Mouse (Mus musculus) T-helper 1 cell (primary cell): ENCODE results near the gene Rnf167.

ENCODE experiments used
- in situ Hi-C: fragments of 300-600 bp; cut with MboI, MseI; formaldehyde crosslinking; loops from one replicate; pipeline ENCODE4 v1.15.1; 2025; ENCODE audit warnings: high pct_unique_total_duplicates

Rnf167 gene

GRCm38 (mm10) chr11:70654923-70655570 lies 8.0 kb downstream of the Rnf167 start:
- in situ Hi-C loops: no loop called here

GRCm38 (mm10) chr11:70655571-70656455 lies 8.8 kb downstream of the Rnf167 start:
- in situ Hi-C loops: no loop called here

GRCm38 (mm10) chr11:70656456-70656927 lies 9.5 kb downstream of the Rnf167 start:
- in situ Hi-C loops: no loop called here

DNA sequence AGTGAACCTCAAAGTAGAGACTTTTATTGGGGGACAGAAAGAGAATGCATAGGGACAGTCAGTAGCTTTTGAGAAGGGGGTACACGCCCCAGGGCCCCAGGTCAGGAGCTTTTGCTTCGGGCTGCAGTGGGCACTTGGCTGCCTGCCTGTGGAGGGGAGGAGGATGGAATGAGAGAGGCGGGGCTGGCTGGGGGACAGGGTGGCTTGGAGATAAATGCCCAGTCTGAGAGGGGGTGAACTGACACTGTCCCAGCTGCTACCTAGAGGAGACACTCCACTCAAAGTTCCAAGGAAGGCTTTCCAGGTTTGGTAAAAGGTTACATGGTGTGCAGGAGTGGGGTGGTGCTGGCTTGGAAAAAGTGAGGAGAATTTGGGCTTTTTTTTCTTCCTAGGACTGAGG lies 9.9 kb downstream of the Rnf167 start, which contains the start of gene Eno3:
Gene Eno3 (plus strand): TSS at position 239 of the 400 bp plus-strand sequence.
- in situ Hi-C loops: no loop called here

DNA sequence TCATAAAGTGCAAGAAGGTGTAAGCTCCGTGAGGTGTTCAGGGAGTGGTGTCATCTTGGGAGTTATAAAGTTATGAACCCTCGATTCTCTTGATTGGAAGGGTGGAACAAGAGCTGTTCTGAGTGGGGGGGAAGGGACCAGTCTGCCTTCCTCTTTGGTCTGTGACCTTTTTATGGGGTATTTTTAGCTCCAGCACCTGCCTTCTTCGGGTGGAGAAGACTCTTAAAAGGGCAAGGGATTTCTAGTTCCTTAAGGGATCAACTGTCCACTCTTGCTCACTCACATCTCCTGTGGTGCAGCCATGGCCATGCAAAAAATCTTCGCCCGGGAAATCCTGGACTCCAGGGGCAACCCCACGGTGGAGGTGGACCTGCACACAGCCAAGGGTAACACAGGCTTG lies 10.5 kb downstream of the Rnf167 start:
- in situ Hi-C loops: no loop called here

DNA sequence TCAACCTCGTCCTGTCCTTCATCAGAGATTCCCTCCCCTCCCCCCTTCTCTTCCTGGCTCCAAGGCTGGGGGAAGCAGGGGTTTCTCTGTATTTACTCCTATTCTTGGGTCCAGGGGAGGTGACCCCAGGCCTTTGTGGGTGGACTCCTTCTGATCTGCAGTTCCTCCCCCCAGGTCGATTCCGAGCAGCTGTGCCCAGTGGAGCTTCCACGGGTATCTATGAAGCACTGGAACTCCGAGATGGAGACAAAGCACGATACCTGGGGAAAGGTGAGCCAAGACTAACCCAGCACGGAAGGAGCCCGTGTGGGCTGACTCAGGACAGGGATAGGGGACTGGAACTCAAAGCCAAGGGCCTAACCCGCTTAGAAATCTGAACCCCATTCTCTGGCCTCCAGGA lies 11.0 kb downstream of the Rnf167 start:
- in situ Hi-C loops: no loop called here

- in situ Hi-C loops: no loop called here
Measured at GRCm38 (mm10) chr11:70658521-70658920, 11.5 kb downstream of the Rnf167 start.

GRCm38 (mm10) chr11:70658942-70659341 lies 11.9 kb downstream of the Rnf167 start:
- in situ Hi-C loops: no loop called here

GRCm38 (mm10) chr11:70660571-70660970 lies 13.5 kb downstream of the Rnf167 start:
- in situ Hi-C loops: no loop called here

DNA sequence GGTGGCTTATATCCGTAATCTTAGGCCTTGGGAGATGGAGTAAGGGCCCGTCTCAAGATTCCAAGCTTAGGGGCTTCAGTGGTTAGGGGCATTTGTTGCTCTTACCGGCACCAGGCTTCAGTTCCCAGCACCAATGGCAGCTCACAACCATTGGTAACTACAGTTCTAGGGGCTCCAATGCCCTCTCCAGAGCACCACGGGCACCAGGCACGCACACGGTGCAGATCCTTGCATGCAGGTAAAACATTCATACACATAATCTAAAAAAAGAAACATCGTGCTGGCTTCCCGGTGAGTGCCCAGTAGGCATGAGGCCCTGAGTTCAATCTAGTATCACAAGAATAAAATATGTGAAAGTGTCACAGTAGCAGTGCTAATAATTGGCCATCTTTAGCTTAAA lies 16.1 kb downstream of the Rnf167 start:
- in situ Hi-C loops: no loop called here

GRCm38 (mm10) chr11:70663957-70664356 lies 16.9 kb downstream of the Rnf167 start:
- in situ Hi-C loops: no loop called here

- in situ Hi-C loops: loop anchor here (5.0 kb wide), 1 partner anchor 47 kb away; the partner anchor contains the start of genes 4930544D05Rik and Chrne
Measured at GRCm38 (mm10) chr11:70664741-70665140, 17.7 kb downstream of the Rnf167 start.

- in situ Hi-C loops: loop anchor here (5.0 kb wide), 1 partner anchor 49 kb away; the partner anchor contains the start of genes 4930544D05Rik and Chrne
Measured at GRCm38 (mm10) chr11:70666687-70667086, 19.7 kb downstream of the Rnf167 start.

DNA sequence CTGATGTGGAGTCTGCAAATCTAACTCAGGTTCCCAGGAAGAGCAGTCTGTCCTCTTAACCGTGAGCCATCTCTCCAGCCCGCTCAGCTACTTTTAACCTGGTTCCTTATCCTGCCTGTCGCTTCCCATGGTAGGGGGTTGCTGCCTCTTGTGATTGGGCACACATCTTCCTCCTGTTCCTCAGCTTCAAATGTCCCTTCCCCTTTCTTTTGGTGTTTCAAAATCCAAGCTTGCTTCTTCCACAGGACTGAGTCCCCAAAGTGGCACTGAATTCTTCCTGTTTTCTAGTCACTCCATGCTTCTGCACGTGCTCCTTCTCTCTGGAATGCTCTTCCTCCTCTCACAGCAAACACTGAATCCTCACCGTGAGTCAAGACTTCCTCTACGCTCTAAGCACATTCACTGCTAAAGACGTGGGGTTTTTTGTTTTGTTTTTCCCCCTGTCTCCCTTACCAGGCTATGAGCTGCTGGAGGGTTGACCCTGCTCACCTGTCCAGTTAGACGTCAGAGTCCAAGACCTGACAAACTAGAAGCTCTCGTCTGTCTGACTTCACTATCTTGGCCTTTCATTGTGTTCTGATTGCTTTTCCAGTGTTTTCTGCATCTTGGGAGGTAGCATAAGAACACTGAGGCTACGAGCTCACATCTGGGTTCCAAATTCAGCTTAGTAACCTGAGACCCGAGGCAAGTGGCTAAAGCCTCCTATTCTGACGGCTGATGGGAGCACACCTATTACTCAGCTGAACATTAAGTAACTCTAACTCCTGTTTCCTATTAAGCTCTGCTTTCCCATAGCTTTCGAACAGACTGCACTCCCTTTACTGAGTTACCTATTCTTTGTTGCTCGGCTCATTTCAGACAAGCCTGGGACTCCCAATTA lies 20.5 kb downstream of the Rnf167 start:
- in situ Hi-C loops: loop anchor here (5.0 kb wide), 1 partner anchor 50 kb away; the partner anchor contains the start of genes 4930544D05Rik and Chrne

GRCm38 (mm10) chr11:70668335-70668770 lies 21.3 kb downstream of the Rnf167 start:
- in situ Hi-C loops: loop anchor here (5.0 kb wide), 1 partner anchor 51 kb away; the partner anchor contains the start of genes 4930544D05Rik and Chrne

GRCm38 (mm10) chr11:70668771-70669505 lies 21.9 kb downstream of the Rnf167 start, which contains the start of gene Spag7:
Spag7 (minus strand) TSS chr11:70669416.
- in situ Hi-C loops: loop anchor here (5.0 kb wide), 1 partner anchor 52 kb away; the partner anchor contains the start of genes 4930544D05Rik and Chrne

- in situ Hi-C loops: loop anchor here (5.0 kb wide), 1 partner anchor 52 kb away; the partner anchor contains the start of genes 4930544D05Rik and Chrne
Measured at GRCm38 (mm10) chr11:70669582-70670345, 22.7 kb downstream of the Rnf167 start.

DNA sequence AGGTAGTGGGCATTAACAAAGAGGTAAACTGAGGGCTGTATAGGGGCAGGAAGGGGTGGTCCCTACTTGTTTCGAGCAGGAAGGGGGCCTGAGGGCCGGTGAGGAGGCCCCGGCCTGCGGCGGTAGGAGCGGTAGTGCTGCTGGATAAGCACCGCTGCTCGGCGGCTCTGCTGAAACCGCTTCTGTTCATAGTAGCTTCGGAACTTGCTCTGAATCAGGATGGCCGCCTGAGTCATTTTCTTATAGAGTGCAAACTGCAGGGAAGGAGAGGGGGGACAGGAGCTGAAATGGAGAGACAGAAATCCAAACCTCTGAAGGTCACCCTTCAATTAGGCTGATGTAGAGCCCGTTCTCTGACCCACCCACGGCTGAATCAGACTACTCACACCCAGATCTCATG lies 23.4 kb downstream of the Rnf167 start:
- in situ Hi-C loops: no loop called here

GRCm38 (mm10) chr11:70671333-70672047 lies 24.5 kb downstream of the Rnf167 start:
- in situ Hi-C loops: no loop called here
